Mouse (Mus musculus) myocyte (in vitro differentiated cells): ENCODE data around the gene Zfp473. TPM values are rescaled to one million over a fixed set of nuclear protein-coding genes. Genes with fewer than 3 reads are reported as not detected.

Experiments used
- H3K27me3 ChIP-seq: one replicate; pipeline ENCODE4 v1.6.1; 2011; ENCODE audit not compliant: control insufficient read depth, insufficient read depth, insufficient read length
- H3K36me3 ChIP-seq: one replicate; pipeline ENCODE4 v1.6.1; 2011; ENCODE audit not compliant: control insufficient read depth, insufficient read depth
- H3K4me2 ChIP-seq: one replicate; pipeline ENCODE4 v1.6.1; 2011; ENCODE audit warnings: low read depth, control low read depth
- H3K4me3 ChIP-seq: one replicate; pipeline ENCODE4 v1.5.1; 2011; ENCODE audit warnings: mild to moderate bottlenecking, control low read depth, moderate library complexity
- H3K79me2 ChIP-seq: one replicate; pipeline ENCODE4 v1.6.1; 2011; ENCODE audit not compliant: control insufficient read depth, insufficient read depth
- H3ac ChIP-seq: one replicate; pipeline ENCODE4 v1.6.1; 2011; ENCODE audit not compliant: control insufficient read depth, insufficient read length
- CEBPB ChIP-seq: IDR thresholded peaks from 2 replicates; pipeline ENCODE4 v1.6.1; 2011; ENCODE audit warnings: mild to moderate bottlenecking, moderate library complexity; ENCODE audit not compliant: poor library complexity, insufficient read depth, severe bottlenecking
- E2F4 ChIP-seq: IDR thresholded peaks from one replicate; pipeline ENCODE4 v1.6.1; 2011; ENCODE audit warnings: mild to moderate bottlenecking, control low read depth, moderate library complexity; ENCODE audit not compliant: insufficient read depth
- MAX ChIP-seq: IDR thresholded peaks from one replicate; pipeline ENCODE4 v1.6.1; 2011; ENCODE audit warnings: low read depth, mild to moderate bottlenecking, control low read depth
- MYOD1 ChIP-seq, 3 experiments: IDR thresholded peaks; one replicate each; pipeline ENCODE4 v1.6.1; 2011; ENCODE audit warnings: control low read depth in 2 of 3, low read depth in 2 of 3, mild to moderate bottlenecking in 2 of 3, moderate library complexity in 1 of 3; ENCODE audit not compliant: insufficient read length in 2 of 3, control insufficient read depth in 1 of 3
- MYOG ChIP-seq, 3 experiments: IDR thresholded peaks; one replicate each; pipeline ENCODE4 v1.6.1; 2011; ENCODE audit warnings: control low read depth in 2 of 3, low read depth in 2 of 3, mild to moderate bottlenecking in 2 of 3; ENCODE audit not compliant: insufficient read length in 2 of 3, control insufficient read depth in 1 of 3, insufficient read depth in 1 of 3
- POLR2A ChIP-seq: IDR thresholded peaks from one replicate; pipeline ENCODE4 v1.6.1; 2011; ENCODE audit warnings: low read depth, mild to moderate bottlenecking, control low read depth, moderate library complexity; ENCODE audit not compliant: insufficient read length
- POLR2AphosphoS2 ChIP-seq: IDR thresholded peaks from one replicate; pipeline ENCODE4 v1.6.1; 2011; ENCODE audit warnings: low read depth, control low read depth; ENCODE audit not compliant: insufficient read length
- REST ChIP-seq: IDR thresholded peaks from one replicate; pipeline ENCODE4 v1.6.1; 2011; ENCODE audit warnings: mild to moderate bottlenecking, control low read depth, moderate library complexity; ENCODE audit not compliant: insufficient read depth, insufficient read length
- SRF ChIP-seq: IDR thresholded peaks from one replicate; pipeline ENCODE4 v1.6.1; 2011; ENCODE audit warnings: low read depth; ENCODE audit not compliant: control insufficient read depth, insufficient read length
- TCF12 ChIP-seq: IDR thresholded peaks from one replicate; pipeline ENCODE4 v1.6.1; 2011; ENCODE audit warnings: mild to moderate bottlenecking, control low read depth; ENCODE audit not compliant: poor library complexity, insufficient read depth, severe bottlenecking
- TCF3 ChIP-seq: IDR thresholded peaks from one replicate; pipeline ENCODE4 v1.6.1; 2011; ENCODE audit warnings: low read depth, control low read depth; ENCODE audit not compliant: insufficient read length
- USF1 ChIP-seq: IDR thresholded peaks from one replicate; pipeline ENCODE4 v1.6.1; 2011; ENCODE audit warnings: low read depth, mild to moderate bottlenecking, control low read depth, moderate library complexity
- polyA plus RNA-seq: library from polyadenylated mRNA; unstranded; fragments of >200 nt; fragmentation: generic; extraction: Trizol; gene quantifications from one replicate; pipeline ENCODE4 v1.2.1, GENCODE M21; 2012; ENCODE audit warnings: missing spikeins

The Zfp473 gene
- polyA plus RNA-seq, 1 experiment: 0.12 TPM

DNA sequence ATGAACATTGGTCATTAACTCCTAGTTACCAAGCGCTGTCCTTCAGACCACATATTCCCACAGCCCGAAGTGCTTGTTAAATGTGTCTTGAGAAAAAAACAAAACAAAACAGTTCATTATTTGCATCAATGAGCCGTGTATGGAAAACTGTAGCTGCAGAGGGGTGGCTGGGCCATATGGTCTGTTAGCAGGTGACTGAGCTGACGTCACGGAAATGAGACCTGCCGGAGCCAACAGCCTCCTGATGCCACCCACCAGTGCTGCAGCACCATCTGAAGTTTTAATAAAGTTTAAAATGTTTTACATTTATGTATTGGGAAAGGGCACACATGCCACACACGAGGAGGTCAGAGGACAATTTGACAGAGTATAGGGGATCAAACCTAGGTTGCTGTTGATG is 61.5 kb downstream of the Zfp473 start:
- Histone ChIP-seq H3ac (no peak overlapping the region), H3K4me3 (no peak overlapping the region), H3K27me3 (no peaks in the 10 kb centered on the region), H3K36me3 (no peaks in the 10 kb centered on the region), H3K79me2 (no peaks in the 10 kb centered on the region), H3K4me2 (no peak overlapping the region)
- TF ChIP-seq POLR2A (no peak), TCF3 (no peak), USF1 (no peak), CEBPB (no peak), TCF12 (no peak), E2F4 (no peak), MAX (no peak), MYOD1 (IDR thresholded peaks at IDR 0.05; ENCODE audit: control insufficient read depth in 1 of 3, insufficient read length in 2 of 3, low read depth in 2 of 3) (no peak), MYOG (IDR thresholded peaks at IDR 0.05; ENCODE audit: control insufficient read depth in 1 of 3, insufficient read depth in 1 of 3, insufficient read length in 2 of 3, low read depth in 2 of 3) (no peak), POLR2AphosphoS2 (no peak)

GRCm38 (mm10) chr7:44688890-44689289 is 62.0 kb downstream of the Zfp473 start:
- no peak overlapping the region for H3K4me3 ChIP-seq
- H3K36me3 ChIP-seq: no peaks in the 10 kb centered on the region
- no peaks in the 10 kb centered on the region for H3K27me3 ChIP-seq
- TF ChIP-seq USF1 (no peak), POLR2A (no peak), SRF (no peak), TCF12 (no peak), TCF3 (no peak), POLR2AphosphoS2 (no peak), E2F4 (no peak), REST (no peak), MYOD1 (IDR thresholded peaks at IDR 0.05; ENCODE audit: control insufficient read depth in 1 of 3, insufficient read length in 2 of 3, low read depth in 2 of 3) (no peak), MYOG (IDR thresholded peaks at IDR 0.05; ENCODE audit: control insufficient read depth in 1 of 3, insufficient read depth in 1 of 3, insufficient read length in 2 of 3, low read depth in 2 of 3) (no peak), MAX (no peak), CEBPB (no peak)
- no peak overlapping the region for H3K4me2 ChIP-seq
- H3ac ChIP-seq: no peak overlapping the region
- H3K79me2 ChIP-seq: no peaks in the 10 kb centered on the region

GRCm38 (mm10) chr7:44685531-44686402 is 65.1 kb downstream of the Zfp473 start:
- TF ChIP-seq MYOD1 (IDR thresholded peaks at IDR 0.05; ENCODE audit: control insufficient read depth in 1 of 3, insufficient read length in 2 of 3, low read depth in 2 of 3) (peak in 1 of 3 experiments; percentile 4), MYOG (IDR thresholded peaks at IDR 0.05; ENCODE audit: control insufficient read depth in 1 of 3, insufficient read depth in 1 of 3, insufficient read length in 2 of 3, low read depth in 2 of 3) (peak in 1 of 3 experiments; percentile 23), E2F4 (no peak)
- Histone ChIP-seq H3ac (no peak overlapping the region), H3K36me3 (no peaks in the 10 kb centered on the region), H3K4me2 (no peak overlapping the region), H3K27me3 (peaks cover 1% of the 10 kb centered on the region), H3K4me3 (no peak overlapping the region), H3K79me2 (no peaks in the 10 kb centered on the region)

GRCm38 (mm10) chr7:44683656-44684055 is 67.2 kb downstream of the Zfp473 start:
- H3ac ChIP-seq: no peak overlapping the region
- no peak overlapping the region for H3K4me2 ChIP-seq
- no peaks in the 10 kb centered on the region for H3K79me2 ChIP-seq
- H3K27me3 ChIP-seq: peaks cover 12% of the 10 kb centered on the region
- H3K4me3 ChIP-seq: no peak overlapping the region
- no peaks in the 10 kb centered on the region for H3K36me3 ChIP-seq
- TF ChIP-seq CEBPB (no peak), TCF3 (no peak), MYOD1 (IDR thresholded peaks at IDR 0.05; ENCODE audit: control insufficient read depth in 1 of 3, insufficient read length in 2 of 3, low read depth in 2 of 3) (no peak), MAX (no peak), POLR2AphosphoS2 (no peak), E2F4 (no peak)

Other genes starting within 250 kb of the Zfp473 start
- 4.7 TPM for gene Mybpc2, start 226.4 kb downstream of the Zfp473 start, polyA plus RNA-seq
- gene Spib, start 219.0 kb downstream of the Zfp473 start, polyA plus RNA-seq: 0.05 TPM
- 23.9 TPM for gene Pold1, start 202.2 kb downstream of the Zfp473 start, polyA plus RNA-seq
- 94.7 TPM for gene Nr1h2, start 197.1 kb downstream of the Zfp473 start, polyA plus RNA-seq
- gene Napsa, start 178.7 kb downstream of the Zfp473 start, polyA plus RNA-seq: not detected
- gene Kcnc3, start 160.4 kb downstream of the Zfp473 start, polyA plus RNA-seq: 0.92 TPM
- gene Myh14, start 80.2 kb downstream of the Zfp473 start, polyA plus RNA-seq: 0.17 TPM
- not detected for gene Izumo2, start 42.3 kb downstream of the Zfp473 start, polyA plus RNA-seq
- gene Vrk3, start 2.6 kb downstream of the Zfp473 start, polyA plus RNA-seq: 20.6 TPM
- gene Nup62, start 65.0 kb upstream of the Zfp473 start, polyA plus RNA-seq: 77.0 TPM
- gene Il4i1, start 65.3 kb upstream of the Zfp473 start, polyA plus RNA-seq: 1.9 TPM
- 939 TPM for gene Atf5, start 65.6 kb upstream of the Zfp473 start, polyA plus RNA-seq
- gene Akt1s1, start 97.9 kb upstream of the Zfp473 start, polyA plus RNA-seq: 200 TPM
- gene Tbc1d17, start 98.0 kb upstream of the Zfp473 start, polyA plus RNA-seq: 53.8 TPM
- gene Pnkp, start 106.1 kb upstream of the Zfp473 start, polyA plus RNA-seq: 47.9 TPM
- gene Ptov1, start 118.7 kb upstream of the Zfp473 start, polyA plus RNA-seq: 298 TPM
- gene Med25, start 141.7 kb upstream of the Zfp473 start, polyA plus RNA-seq: 57.4 TPM
- 11.6 TPM for gene Fuz, start 145.0 kb upstream of the Zfp473 start, polyA plus RNA-seq
- gene Ap2a1, start 178.4 kb upstream of the Zfp473 start, polyA plus RNA-seq: 125 TPM
- gene Tsks, start 192.2 kb upstream of the Zfp473 start, polyA plus RNA-seq: not detected
- gene Cpt1c, start 223.8 kb upstream of the Zfp473 start, polyA plus RNA-seq: 2.7 TPM
- gene Prmt1, start 235.5 kb upstream of the Zfp473 start, polyA plus RNA-seq: 729 TPM
- gene Irf3, start 246.6 kb upstream of the Zfp473 start, polyA plus RNA-seq: 45.1 TPM
- gene Bcl2l12, start 247.7 kb upstream of the Zfp473 start, polyA plus RNA-seq: 13.3 TPM